Mouse (Mus musculus) brain, embryonic 14.5 days (tissue): ENCODE measurements around the gene Mdc1. TPM values are rescaled to one million over a fixed set of nuclear protein-coding genes. Genes with fewer than 3 reads are reported as not detected.

ENCODE experiments used
- DNase-seq: peaks from one replicate; pipeline ENCODE4 v3.0.0-alpha.2; 2011; ENCODE audit warnings: low read depth
- CTCF ChIP-seq: fragments of 200-500 bp; IDR thresholded peaks from 2 replicates; pipeline ENCODE4 v1.5.1; 2012; ENCODE audit warnings: inconsistent platforms, mild to moderate bottlenecking, moderate library complexity, borderline replicate concordance; ENCODE audit not compliant: insufficient read depth, insufficient read length; ENCODE audit errors: extremely low read depth
- POLR2A ChIP-seq: fragments of 200-500 bp; IDR thresholded peaks from 2 replicates; pipeline ENCODE4 v1.6.1; 2012; ENCODE audit warnings: mild to moderate bottlenecking, inconsistent platforms, borderline replicate concordance; ENCODE audit not compliant: poor library complexity, insufficient read depth, insufficient read length, severe bottlenecking; ENCODE audit errors: extremely low read depth
- polyA plus RNA-seq: library from polyadenylated mRNA; depleted of rRNA; stranded (reverse); fragments of >200 nt; gene quantifications from 2 replicates; pipeline ENCODE4 v1.2.3, GENCODE M21; 2012; rRNA removed

Gene Mdc1
- polyA plus RNA-seq, result 18.8 and 23.7 TPM in 2 replicates

DNA sequence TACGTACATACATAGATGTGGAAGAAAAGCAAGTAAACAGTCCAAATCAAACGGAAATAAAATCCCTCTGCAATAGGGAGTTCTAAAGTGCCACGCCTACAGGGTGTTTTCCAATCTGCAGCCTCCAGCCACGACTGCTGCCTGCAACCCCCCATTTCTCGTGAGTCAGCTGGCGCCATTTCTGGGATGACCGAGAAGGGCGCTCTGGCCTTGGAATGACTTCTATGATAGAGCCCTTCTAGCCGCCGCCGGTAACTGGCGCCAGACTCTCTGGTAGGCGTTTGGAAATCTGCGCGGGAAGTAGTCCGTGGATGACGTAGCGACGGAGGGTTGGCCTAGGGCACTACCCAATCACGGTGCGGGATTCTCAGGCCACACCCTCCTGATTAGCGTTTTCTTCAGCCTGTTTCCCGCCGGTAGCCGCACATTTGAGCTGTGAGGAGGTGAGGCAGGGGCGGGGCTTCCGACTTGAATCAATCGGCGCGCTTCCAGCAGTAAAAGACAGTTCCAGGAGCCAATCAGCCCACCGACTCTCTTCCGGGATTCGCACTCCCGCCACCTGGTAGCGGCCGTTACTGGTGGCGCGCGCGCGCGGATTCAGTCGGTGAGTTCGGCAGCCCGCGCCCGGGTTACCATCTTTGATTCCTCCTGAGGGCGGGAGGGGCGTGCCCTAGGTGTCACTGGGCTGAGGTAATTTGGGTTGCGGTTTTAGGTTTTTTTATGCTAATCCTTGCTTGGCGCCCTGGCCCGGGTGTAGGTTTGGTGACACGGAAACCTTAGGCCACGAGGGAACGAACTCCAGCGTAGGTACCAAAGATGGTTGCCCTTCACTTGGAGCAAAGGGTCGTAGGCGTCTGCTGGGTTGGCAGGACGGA is at the start of gene Mdc1:
Gene Mdc1 (plus strand): TSS at position 440 of the 875 bp plus-strand sequence.
- TF ChIP-seq POLR2A, result peak; percentile 42; the same call in 1 of the 2 replicates
- TF ChIP-seq CTCF, result no peak; the same call in 1 of the 2 replicates
- DNase-seq, result peak; percentile 100

DNA sequence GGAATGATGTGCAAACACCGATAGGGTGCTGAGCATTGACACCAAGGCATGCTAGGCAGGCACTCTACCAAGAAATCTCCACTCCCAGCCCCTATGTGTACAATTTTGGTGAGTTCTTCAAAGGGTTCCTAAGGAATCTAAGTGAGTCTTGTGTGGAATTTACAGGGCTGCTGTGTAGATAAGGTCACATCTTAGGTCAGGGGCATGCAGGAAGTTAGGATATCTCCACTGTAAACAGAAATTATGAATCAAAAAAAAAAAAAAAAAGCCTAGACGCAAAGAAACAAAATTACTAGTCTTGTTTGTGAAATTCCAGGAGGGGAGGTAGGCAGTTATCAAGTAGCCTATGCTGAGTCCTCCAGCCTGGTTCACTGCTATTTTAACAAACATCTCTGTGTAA is 48.5 kb upstream of the Mdc1 start:
- TF ChIP-seq CTCF, result no peak
- TF ChIP-seq POLR2A, result no peak
- no peak for DNase-seq

DNA sequence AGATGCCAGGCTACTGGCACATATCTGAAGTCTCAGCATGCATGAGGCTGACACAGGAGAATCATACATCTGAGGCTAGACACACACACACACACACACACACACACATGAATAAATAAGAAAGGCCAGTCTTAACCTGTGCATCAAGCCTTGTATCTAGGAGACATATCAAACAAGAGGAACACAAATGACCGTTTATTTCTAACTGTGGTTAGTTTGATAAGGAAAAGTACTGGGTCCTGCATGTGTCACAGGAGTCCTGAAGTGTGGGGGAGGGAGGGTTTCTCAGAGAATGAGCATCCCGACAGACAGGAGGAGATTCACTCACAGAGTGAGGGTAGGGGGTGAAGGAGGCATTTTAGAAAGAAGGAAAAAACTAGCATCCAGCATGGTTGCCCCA is 46.2 kb upstream of the Mdc1 start:
- DNase-seq, result no peak
- no peak for TF ChIP-seq POLR2A
- TF ChIP-seq CTCF, result no peak

DNA sequence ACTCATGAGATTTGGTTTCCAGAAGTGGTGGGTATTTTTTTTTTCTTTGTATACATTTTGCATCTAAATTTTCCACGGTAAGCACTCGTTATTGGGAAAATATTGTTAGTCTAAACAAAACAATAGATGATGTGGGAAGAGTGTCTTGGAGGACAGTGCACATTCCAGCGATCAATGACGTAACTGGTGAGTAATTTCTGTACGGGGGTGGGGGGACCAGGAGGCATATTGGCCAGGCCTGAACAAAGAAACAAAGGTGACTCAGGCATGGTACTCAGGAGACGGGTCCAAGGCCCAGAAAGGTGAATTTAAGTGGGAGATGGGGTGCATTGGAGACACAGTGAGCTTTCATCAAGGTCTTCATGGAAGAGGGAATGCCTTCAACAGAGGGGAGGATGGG is 45.7 kb upstream of the Mdc1 start:
- TF ChIP-seq CTCF, result no peak
- no peak for TF ChIP-seq POLR2A
- no peak for DNase-seq

DNA sequence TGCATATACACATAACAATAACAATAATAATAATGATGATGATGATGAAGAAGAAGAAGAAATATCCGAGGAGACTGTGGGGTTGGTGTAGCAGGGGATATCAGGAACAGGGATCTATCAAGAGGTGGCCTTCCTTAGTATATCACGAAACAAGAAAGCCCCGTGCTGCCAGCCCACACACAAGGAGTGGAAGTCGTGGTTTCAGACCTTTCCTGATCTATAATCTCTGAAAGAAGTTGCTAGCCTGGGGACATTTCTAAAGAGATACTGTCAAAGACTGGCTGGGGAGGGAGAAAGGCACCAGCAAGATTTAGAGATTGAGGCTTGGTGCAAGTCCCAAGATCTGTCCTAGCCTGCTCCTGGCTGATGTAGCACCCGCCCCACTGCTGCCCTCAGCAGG is 44.5 kb upstream of the Mdc1 start:
- no peak for TF ChIP-seq CTCF
- no peak for TF ChIP-seq POLR2A
- no peak for DNase-seq

DNA sequence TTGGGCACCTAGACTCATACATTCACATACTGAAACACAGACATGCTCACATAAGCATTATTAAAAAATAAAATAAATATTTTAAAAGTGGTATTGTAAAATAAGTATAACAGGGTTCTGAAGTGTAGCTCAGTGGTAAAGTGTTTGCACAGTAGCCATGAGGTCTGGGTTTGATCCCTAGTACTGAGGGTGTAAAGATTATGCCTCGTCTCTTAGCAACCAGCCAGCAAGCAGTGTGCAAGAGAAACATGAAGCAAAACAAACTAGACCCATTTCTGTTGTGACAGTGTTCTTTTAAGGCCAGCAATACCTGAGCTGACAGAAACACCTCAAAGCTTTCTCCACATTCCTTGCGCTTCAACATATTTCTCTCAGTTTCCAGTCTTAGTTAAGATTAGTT is 40.4 kb upstream of the Mdc1 start:
- DNase-seq, result no peak
- no peak for TF ChIP-seq CTCF
- TF ChIP-seq POLR2A, result no peak

DNA sequence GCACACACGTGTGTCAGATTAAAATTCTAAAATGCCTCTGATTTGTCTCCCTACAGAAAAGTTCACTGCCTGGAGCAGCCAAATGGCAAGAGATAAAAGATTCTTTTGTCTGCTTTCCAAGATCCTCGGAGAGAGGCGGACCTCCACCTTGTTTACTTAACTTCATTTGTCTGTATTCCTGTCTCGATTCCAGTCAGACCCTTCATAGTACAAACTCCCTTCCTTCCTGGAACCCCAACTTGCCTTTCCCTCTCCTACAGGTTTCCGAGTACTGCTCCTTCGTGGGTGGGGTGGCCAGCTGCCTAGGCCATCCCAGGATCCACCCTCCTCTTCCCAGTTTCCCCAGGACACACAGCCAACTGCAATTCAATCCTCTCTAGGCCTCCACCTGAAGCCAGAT is 38.3 kb upstream of the Mdc1 start:
- TF ChIP-seq CTCF (no peak), POLR2A (no peak)
- DNase-seq, result peak; percentile 25

DNA sequence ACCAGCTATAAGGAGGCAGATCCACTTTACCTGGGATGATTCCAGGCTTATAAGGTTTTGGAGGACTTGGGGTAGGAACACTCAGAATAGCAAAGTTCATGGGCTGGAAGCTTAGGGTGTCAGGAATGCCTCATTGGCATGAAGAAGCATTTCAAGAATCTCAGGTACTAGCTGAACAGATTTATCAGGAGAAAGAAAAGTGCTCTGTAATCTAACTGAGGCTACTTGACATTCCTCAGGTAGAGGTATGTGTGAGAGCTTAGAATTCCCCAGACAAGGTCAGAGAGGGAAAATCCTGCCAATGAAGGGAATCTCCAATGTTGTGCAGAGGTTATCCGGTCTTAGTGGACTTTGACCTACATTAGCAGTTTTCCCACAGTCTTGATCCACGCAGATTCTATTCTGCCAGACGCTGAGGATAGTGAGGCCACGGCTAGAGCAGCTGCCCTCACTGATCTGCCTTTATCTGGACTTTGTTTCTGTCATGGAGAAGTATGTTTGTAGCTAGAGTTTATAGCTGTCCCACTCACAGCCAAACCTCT is 37.4 kb upstream of the Mdc1 start:
- TF ChIP-seq POLR2A (no peak), CTCF (no peak)
- no peak for DNase-seq

DNA sequence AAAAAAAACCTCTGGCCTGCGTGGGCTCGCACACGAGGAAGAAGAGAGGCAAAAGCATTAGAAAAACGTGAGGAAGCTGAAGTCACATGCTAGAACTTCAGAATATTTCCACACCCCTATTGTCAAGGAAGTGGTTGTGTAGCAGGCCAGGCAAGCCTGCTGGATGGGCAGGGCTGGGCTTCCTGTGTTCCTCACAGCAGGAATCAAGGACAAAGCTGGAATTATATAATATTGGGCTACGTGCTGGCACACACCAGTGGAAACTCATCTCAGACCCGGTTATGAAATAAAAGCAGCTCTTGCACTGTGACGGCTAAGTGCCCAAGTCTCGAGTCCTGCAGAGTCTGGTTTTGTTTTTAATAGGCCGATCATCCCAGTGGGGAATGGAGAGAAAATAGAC is 33.2 kb upstream of the Mdc1 start:
- DNase-seq, result no peak
- TF ChIP-seq CTCF, result no peak
- no peak for TF ChIP-seq POLR2A

DNA sequence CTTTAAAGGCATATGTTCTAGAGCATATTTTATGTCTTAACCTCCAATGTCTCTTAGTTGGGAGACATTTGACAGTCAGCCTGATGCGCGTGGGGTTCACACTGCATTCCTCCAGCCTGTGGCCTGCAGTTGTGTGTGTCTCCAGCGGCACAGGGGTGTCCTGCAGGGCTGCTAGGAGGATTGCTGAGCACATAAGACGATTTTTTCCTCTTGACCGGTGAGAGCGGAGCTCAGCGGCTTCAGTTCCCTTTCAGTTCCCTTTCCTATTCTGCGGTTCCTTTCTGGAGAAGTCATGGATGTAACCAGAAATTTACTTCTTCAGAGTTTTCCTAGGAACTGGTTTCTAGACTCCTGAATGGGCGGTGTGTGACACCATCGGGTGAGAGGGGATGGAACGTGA is 31.9 kb upstream of the Mdc1 start:
- no peak for DNase-seq
- TF ChIP-seq POLR2A, result no peak
- TF ChIP-seq CTCF, result no peak

DNA sequence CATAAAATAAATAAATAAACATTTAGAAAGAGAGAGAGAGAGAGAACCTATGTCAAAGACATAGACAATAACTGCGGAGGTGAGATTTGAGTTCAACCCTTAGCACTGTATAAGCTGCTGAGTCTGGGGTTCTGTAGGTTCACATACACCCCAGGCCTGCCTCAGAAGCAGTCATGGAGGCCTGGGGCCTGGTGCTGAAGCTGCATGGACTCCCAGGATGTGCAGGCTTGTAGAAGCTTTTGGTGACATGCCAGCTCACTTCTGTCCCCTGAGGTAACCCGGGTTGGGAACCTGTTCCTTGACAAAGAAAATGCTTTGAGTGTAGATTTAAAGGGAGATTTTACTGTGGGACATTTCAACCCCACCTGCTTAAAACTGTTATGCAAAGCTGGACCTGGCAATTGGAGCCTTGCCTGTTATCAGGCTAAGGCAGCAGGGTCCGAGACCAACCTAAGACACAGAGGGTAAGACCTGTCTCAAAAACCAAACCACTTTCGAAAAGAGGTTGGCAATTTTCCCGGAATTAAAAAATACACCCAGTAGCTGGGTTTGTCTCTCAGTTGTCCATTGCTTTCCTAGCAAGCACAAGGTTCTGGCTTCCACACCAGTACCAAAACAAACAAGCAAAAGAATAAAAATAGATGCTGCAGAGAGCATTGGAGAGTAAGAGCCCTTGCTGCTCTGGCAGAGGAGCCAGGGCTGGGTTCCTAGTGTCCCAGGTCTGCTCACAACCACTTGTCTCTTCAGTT is 30.2 kb upstream of the Mdc1 start:
- no peak for DNase-seq
- TF ChIP-seq CTCF, result no peak
- no peak for TF ChIP-seq POLR2A

DNA sequence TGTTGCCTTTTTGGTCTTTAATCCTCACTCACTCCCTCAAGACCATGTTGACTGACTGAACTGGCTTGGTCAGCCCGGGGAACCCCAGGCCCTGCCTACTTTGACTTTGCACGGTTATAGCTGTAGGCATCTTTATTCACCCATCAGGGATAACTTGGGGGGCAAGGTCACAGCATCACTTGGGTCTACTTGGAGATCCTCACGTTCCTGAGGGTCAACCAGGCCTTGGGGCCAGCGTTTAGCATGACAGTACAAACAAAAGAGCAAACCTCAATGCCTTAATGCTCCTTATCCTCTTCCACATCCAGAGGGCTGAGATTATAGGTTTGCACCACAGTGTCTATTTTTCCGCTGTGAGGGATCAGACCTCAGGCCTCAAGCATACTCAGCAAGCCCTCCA is 29.0 kb upstream of the Mdc1 start:
- no peak for DNase-seq

More for the DNA sequence above, 29.0 kb upstream of the Mdc1 start:
- TF ChIP-seq POLR2A (no peak), CTCF (no peak)
